Comparison of ENCODE assay signal across 8 mouse cellular contexts in genomic region chr17:34645256-34645829, GRCm38 (mm10). TPM values are rescaled to one million over a fixed set of nuclear protein-coding genes. Genes with fewer than 3 reads are reported as not detected.
A peak's percentile ranks its signal among the peaks of the same experiment; 100 is the strongest.
DNase-seq lines count a peak whose midpoint lies in the region; ATAC-seq and TF ChIP-seq lines count a peak whose summit lies in the region.

No protein-coding gene starts in this region.

- H3K36me3 ChIP-seq in heart, embryonic 14.5 days (ENCODE audit: control insufficient read depth, insufficient read depth, low read length): peaks cover 16% of the 10 kb centered on the region
- peaks cover 8% of the 10 kb centered on the region for H3K36me3 ChIP-seq in heart, postnatal 0 days (replicated peaks; ENCODE audit: control insufficient read depth, insufficient read depth, low read length)
- peaks cover 16% of the 10 kb centered on the region for H3K36me3 ChIP-seq in midbrain, embryonic 12.5 days

- no peak for ATAC-seq in heart, embryonic 14.5 days (ENCODE audit: insufficient number of reproducible peaks, insufficient read depth, low FRiP score, low read depth)
- ATAC-seq in heart, postnatal 0 days (ENCODE audit: insufficient read depth, low read depth): no peak
- ATAC-seq in midbrain, embryonic 12.5 days (ENCODE audit: low FRiP score, low read depth): no peak

- TF ChIP-seq CTCF in heart, postnatal 0 days (IDR thresholded peaks at IDR 0.05; ENCODE audit: low read depth): no peak

- peaks cover 10 to 31% of the 10 kb centered on the region in 2 experiments for H3K4me1 ChIP-seq in heart, embryonic 14.5 days (ENCODE audit: control insufficient read depth in 2 of 2, insufficient read depth in 2 of 2, low read length in 2 of 2)
- peaks cover 21% of the 10 kb centered on the region for H3K4me1 ChIP-seq in heart, postnatal 0 days (ENCODE audit: control insufficient read depth, insufficient read depth)
- H3K4me1 ChIP-seq in midbrain, embryonic 12.5 days: peaks cover 48% of the 10 kb centered on the region

- DNase-seq in heart, postnatal 10 days: no peak
- DNase-seq in MN1 (ENCODE audit: low spot score): peak; percentile 42
- DNase-seq in heart, postnatal 0 days (ENCODE audit: low spot score): no peak
- no peak for DNase-seq in frontal cortex, postnatal 36 days (ENCODE audit: low spot score in 2 of 2)
- DNase-seq in ovary, postnatal 14 days (ENCODE audit: low spot score): no peak
- DNase-seq in thymus, adult 18-20 months: no peak

- H3K4me2 ChIP-seq in heart, embryonic 14.5 days (ENCODE audit: low read length): peak overlapping the region; percentile 69
- peak overlapping the region; percentile 77 for H3K4me2 ChIP-seq in heart, postnatal 0 days (ENCODE audit: low read depth, low read length)
- peak overlapping the region; percentile 73 for H3K4me2 ChIP-seq in midbrain, embryonic 12.5 days (replicated peaks)

- WGBS in heart, embryonic 14.5 days: 35% methylated on average over 10 of the region's 10 CpGs
- WGBS in heart, postnatal 0 days: 38% methylated on average over 10 of the region's 10 CpGs
- 52% methylated on average over 10 of the region's 10 CpGs for WGBS in midbrain, embryonic 12.5 days

- H3K9me3 ChIP-seq in heart, embryonic 14.5 days (ENCODE audit: control insufficient read depth, low read length): no peaks in the 10 kb centered on the region
- H3K9me3 ChIP-seq in heart, postnatal 0 days (replicated peaks; ENCODE audit: control insufficient read depth, low read length): no peaks in the 10 kb centered on the region
- H3K9me3 ChIP-seq in midbrain, embryonic 12.5 days: no peaks in the 10 kb centered on the region

- H3K27ac ChIP-seq in heart, embryonic 14.5 days (replicated peaks in 1 of 2; ENCODE audit: control insufficient read depth in 1 of 2, insufficient read depth in 1 of 2, low read depth in 2 of 2, low read length in 2 of 2): peak overlapping the region in 1 of 2 experiments; percentile 69; a peak in 2 of 4 replicates
- peak overlapping the region; percentile 66 for H3K27ac ChIP-seq in heart, postnatal 0 days (ENCODE audit: low read depth)
- H3K27ac ChIP-seq in midbrain, embryonic 12.5 days (replicated peaks): no peak overlapping the region; the same call in 1 of the 2 replicates

- TF ChIP-seq EP300 in heart, postnatal 0 days (IDR thresholded peaks at IDR 0.05; ENCODE audit: low read depth): no peak

- peak overlapping the region; percentile 80 for H3K9ac ChIP-seq in heart, embryonic 14.5 days (ENCODE audit: low read length)
- H3K9ac ChIP-seq in heart, postnatal 0 days (replicated peaks; ENCODE audit: low read depth, low read length): peak overlapping the region; percentile 57
- H3K9ac ChIP-seq in midbrain, embryonic 12.5 days (replicated peaks): peak overlapping the region; percentile 73

- no peaks in the 10 kb centered on the region for H3K27me3 ChIP-seq in heart, embryonic 14.5 days (ENCODE audit: control insufficient read depth, insufficient read depth, low read length)
- H3K27me3 ChIP-seq in heart, postnatal 0 days (ENCODE audit: control insufficient read depth, insufficient read depth, low read length): no peaks in the 10 kb centered on the region
- no peaks in the 10 kb centered on the region for H3K27me3 ChIP-seq in midbrain, embryonic 12.5 days

- peak overlapping the region; percentile 60 to 75 for H3K4me3 ChIP-seq in heart, embryonic 14.5 days (ENCODE audit: control insufficient read depth in 1 of 2, insufficient read depth in 1 of 2, low read depth in 1 of 2, low read length in 2 of 2)
- H3K4me3 ChIP-seq in heart, postnatal 0 days (ENCODE audit: low read depth, low read length): peak overlapping the region; percentile 50
- peak overlapping the region; percentile 64 for H3K4me3 ChIP-seq in midbrain, embryonic 12.5 days

- intact Hi-C loops in heart, postnatal 10 days (cut with DNase I): loop anchor here (2.0 kb wide), 1 partner anchor 19 kb away; no protein-coding TSS in a partner anchor

RNA-seq across cellular contexts. Expression of gene Fkbpl, which starts 0.8 kb away (rescaled TPM):
- polyA plus RNA-seq in heart, embryonic 14.5 days (2014; fragmentation: Nextera tagmentation; extraction: Ambion mirVana): 7.3 and 8.9 TPM in 2 replicates
- total RNA-seq in heart, postnatal 10 days (2021): 1 to 10 TPM; 8.5 to 9.9 TPM
- 2.6 and 7.1 TPM in 2 replicates for total RNA-seq in heart, postnatal 0 days (2014; rRNA removed; ENCODE audit: low replicate concordance)
- polyA plus RNA-seq in heart, postnatal 0 days (2015; fragmentation: Nextera tagmentation; extraction: Ambion mirVana): 12.3 and 13.4 TPM in 2 replicates
- 16.4 and 18.1 TPM in 2 replicates for polyA plus RNA-seq in midbrain, embryonic 12.5 days (2016; fragmentation: Nextera tagmentation; extraction: Ambion mirVana)

RNA-seq across cellular contexts. Expression of gene Atf6b, which starts 1.6 kb away (rescaled TPM):
- 28.7 and 34.3 TPM in 2 replicates for polyA plus RNA-seq in heart, embryonic 14.5 days (2014; fragmentation: Nextera tagmentation; extraction: Ambion mirVana)
- total RNA-seq in heart, postnatal 10 days (2021): 10 to 100 TPM; 19.0 to 19.3 TPM
- 15.8 and 16.6 TPM in 2 replicates for total RNA-seq in heart, postnatal 0 days (2014; rRNA removed; ENCODE audit: low replicate concordance)
- polyA plus RNA-seq in heart, postnatal 0 days (2015; fragmentation: Nextera tagmentation; extraction: Ambion mirVana): 22.5 and 24.3 TPM in 2 replicates
- polyA plus RNA-seq in midbrain, embryonic 12.5 days (2016; fragmentation: Nextera tagmentation; extraction: Ambion mirVana): 116 and 121 TPM in 2 replicates

RNA-seq across cellular contexts. Expression of gene Prrt1, which starts 16.0 kb away (rescaled TPM):
- polyA plus RNA-seq in heart, embryonic 14.5 days (2014; fragmentation: Nextera tagmentation; extraction: Ambion mirVana): 0.27 and 0.39 TPM in 2 replicates
- 1 to 10 TPM in 1 of 2 experiments, under 1 TPM in 1; 0.89 to 1.2 TPM for total RNA-seq in heart, postnatal 10 days (2021)
- 0.35 TPM in 1 of 2 replicates, not detected in the other for total RNA-seq in heart, postnatal 0 days (2014; rRNA removed; ENCODE audit: low replicate concordance)
- 0.16 and 0.19 TPM in 2 replicates for polyA plus RNA-seq in heart, postnatal 0 days (2015; fragmentation: Nextera tagmentation; extraction: Ambion mirVana)
- polyA plus RNA-seq in midbrain, embryonic 12.5 days (2016; fragmentation: Nextera tagmentation; extraction: Ambion mirVana): 3.9 and 4.2 TPM in 2 replicates

RNA-seq across cellular contexts. Expression of gene Ppt2, which starts 17.0 kb away (rescaled TPM):
- 30.4 and 33.3 TPM in 2 replicates for polyA plus RNA-seq in heart, embryonic 14.5 days (2014; fragmentation: Nextera tagmentation; extraction: Ambion mirVana)
- total RNA-seq in heart, postnatal 10 days (2021): 10 to 100 TPM; 39.0 to 45.7 TPM
- total RNA-seq in heart, postnatal 0 days (2014; rRNA removed; ENCODE audit: low replicate concordance): 35.7 and 37.4 TPM in 2 replicates
- 24.0 and 25.7 TPM in 2 replicates for polyA plus RNA-seq in heart, postnatal 0 days (2015; fragmentation: Nextera tagmentation; extraction: Ambion mirVana)
- polyA plus RNA-seq in midbrain, embryonic 12.5 days (2016; fragmentation: Nextera tagmentation; extraction: Ambion mirVana): 21.3 and 23.8 TPM in 2 replicates

RNA-seq across cellular contexts. Expression of gene Tnxb, which starts 25.0 kb away (rescaled TPM):
- 2.7 and 3.0 TPM in 2 replicates for polyA plus RNA-seq in heart, embryonic 14.5 days (2014; fragmentation: Nextera tagmentation; extraction: Ambion mirVana)
- 10 to 100 TPM; 63.9 to 66.5 TPM for total RNA-seq in heart, postnatal 10 days (2021)
- total RNA-seq in heart, postnatal 0 days (2014; rRNA removed; ENCODE audit: low replicate concordance): 24.5 and 26.8 TPM in 2 replicates
- 1.8 and 2.0 TPM in 2 replicates for polyA plus RNA-seq in heart, postnatal 0 days (2015; fragmentation: Nextera tagmentation; extraction: Ambion mirVana)
- polyA plus RNA-seq in midbrain, embryonic 12.5 days (2016; fragmentation: Nextera tagmentation; extraction: Ambion mirVana): 0.04 and 0.05 TPM in 2 replicates
